Mouse (Mus musculus) splenic B cell, adult 2 months (primary cell): ENCODE data around the gene Nol7.
A peak's percentile ranks its signal among the peaks of the same experiment; 100 is the strongest.

Experiments used
- DNase-seq: peaks from one replicate; pipeline ENCODE4 v3.0.0-alpha.2; 2011; ENCODE audit warnings: low read depth, low spot score
- H3K27me3 ChIP-seq: 2 replicates; pipeline ENCODE4 v1.6.1; 2012; ENCODE audit warnings: mild to moderate bottlenecking, low read length, moderate library complexity, mixed read lengths; ENCODE audit not compliant: control insufficient read depth, poor library complexity, insufficient read depth, severe bottlenecking
- H3K36me3 ChIP-seq: 2 replicates; pipeline ENCODE4 v1.6.1; 2012; ENCODE audit warnings: mild to moderate bottlenecking, low read length, moderate library complexity, mixed read lengths; ENCODE audit not compliant: control insufficient read depth, poor library complexity, insufficient read depth, severe bottlenecking

The Nol7 gene

DNA sequence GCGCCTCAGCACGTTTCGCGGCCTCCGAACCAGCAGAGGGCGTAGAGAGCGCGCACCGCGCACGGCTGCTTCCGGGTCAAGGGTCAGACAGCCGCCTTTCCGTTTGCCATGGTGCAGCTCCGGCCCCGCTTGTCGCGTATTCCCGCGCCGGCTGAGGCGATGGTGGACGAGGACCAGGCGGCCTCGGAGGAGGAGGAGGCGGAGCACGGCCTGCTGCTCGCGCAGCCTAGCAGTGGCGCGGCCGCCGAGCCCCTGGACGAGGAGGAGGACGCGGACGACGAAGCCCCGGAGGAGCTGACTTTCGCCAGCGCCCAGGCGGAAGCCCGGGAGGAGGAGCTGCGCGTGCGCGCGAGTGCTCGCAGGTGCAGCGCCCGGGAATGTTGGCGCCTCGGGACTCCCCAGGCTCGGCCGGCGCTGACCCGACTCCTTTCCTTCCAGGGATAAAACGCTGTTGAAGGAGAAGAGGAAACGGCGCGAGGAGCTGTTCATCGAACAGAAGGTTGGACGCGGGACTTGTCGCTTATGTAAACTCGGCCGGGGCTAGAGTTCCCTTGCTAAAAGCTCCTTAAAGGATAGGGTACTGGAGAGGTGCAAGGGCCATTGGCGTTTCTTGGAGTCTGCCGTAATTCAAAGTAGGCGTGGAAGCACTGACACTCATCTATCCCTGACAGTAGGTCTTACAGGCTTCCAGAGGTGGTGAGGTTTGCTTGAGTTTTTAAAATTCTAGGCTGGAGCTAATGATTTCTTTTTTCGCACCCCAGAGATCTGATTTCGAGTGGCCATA, at the start of gene Nol7:
Gene Nol7 (plus strand): TSS at position 94 of the 784 bp plus-strand sequence.
- DNase-seq, result peak; percentile 97
- Histone ChIP-seq H3K27me3 (no peaks in the 10 kb centered on the region; the same call in 1 of the 2 replicates), H3K36me3 (peaks cover 8% of the 10 kb centered on the region; the same call in 1 of the 2 replicates)

DNA sequence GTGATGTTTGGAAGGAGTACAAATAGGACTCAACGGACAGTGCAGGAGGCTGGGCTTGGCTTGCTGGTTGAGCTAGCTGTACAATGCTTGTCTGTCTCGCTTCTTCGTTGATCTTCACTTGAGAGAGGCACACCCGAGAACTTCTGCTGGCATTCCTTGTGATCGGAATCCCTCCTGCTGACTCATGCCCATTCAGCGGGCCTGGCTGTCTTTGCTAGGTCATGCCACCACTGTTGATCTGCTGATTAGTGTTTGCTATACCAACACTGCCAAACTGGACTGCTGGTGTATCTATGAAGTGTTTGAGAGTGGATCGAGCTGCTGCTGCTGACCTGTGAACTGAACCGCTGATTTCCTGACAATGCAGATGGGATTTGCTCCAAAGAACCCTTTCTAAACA, 48.8 kb upstream of the Nol7 start:
- no peaks in the 10 kb centered on the region for H3K36me3 ChIP-seq
- DNase-seq, result no peak
- no peaks in the 10 kb centered on the region for H3K27me3 ChIP-seq

DNA sequence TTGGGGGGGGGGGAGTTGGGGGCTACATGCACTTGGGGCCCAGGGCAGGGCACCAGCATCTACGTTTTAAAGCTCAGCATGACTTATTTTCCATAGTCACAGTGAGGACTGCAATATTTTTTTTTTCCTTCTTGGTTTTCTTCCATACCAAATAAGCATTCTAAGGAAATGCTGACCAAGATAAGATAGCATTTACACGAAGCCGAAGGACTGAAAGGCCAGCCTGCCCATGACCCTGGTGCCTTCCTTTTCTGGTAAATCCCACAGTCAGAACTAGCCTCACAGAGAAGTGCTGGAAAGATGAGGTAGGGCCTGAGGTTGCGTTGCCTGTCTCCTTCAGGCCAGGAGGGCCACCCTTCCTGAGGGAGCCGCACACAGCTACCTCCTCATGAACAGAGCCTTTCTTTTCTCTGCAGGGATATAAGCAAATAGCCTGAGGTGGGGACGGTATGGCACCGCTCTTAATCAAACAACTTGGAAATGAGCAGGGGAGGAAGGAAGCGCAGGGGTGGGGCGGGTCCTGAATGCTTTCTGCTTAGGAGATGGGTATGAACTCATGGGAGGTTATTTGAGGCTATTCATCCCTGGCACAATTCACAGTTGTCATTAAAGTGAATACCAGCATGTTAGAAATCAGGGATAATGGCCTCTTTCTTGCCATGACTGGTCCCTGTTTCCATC, 47.6 kb upstream of the Nol7 start:
- no peaks in the 10 kb centered on the region for H3K27me3 ChIP-seq
- DNase-seq, result no peak
- H3K36me3 ChIP-seq, result no peaks in the 10 kb centered on the region

DNA sequence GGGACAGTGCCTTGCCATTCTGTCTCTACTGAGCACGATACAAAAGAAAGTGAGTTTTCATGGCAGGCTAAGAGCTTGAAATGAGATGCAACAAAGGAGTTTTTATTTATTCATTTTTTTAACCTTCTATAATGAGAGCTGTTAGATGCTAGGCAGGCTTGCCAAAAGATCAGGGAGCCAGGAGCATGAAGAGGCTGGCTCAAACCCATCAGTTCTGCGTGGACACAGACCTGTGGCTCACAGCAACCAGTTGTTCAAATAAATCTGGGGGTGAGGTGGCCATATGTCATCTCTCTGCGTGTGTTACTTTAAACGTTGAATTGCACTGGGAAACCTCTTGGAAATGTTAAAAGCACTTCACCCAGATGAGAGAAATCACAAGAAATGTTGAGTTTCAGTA, 44.8 kb upstream of the Nol7 start:
- Histone ChIP-seq H3K36me3 (no peaks in the 10 kb centered on the region), H3K27me3 (no peaks in the 10 kb centered on the region)
- no peak for DNase-seq

DNA sequence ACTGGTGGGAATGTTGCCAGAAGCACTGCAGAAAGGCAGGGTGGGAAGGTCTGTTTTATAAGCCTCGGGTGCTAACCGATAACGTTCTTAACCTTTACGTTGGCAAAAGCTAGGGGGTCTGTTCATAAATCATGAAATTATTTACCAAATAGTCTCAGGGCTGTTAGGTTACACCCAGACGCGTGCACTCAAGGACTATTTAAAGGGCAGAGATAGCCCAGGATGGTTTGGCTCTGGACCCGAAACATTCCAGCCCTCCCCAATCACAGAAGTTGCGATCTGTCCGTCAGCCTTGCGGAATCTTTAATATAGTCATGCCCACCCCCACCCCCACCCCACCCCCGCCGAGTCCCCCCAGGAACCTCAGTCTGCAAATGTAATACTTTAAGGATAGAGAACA, 43.8 kb upstream of the Nol7 start:
- DNase-seq, result no peak
- no peaks in the 10 kb centered on the region for H3K36me3 ChIP-seq
- H3K27me3 ChIP-seq, result no peaks in the 10 kb centered on the region

DNA sequence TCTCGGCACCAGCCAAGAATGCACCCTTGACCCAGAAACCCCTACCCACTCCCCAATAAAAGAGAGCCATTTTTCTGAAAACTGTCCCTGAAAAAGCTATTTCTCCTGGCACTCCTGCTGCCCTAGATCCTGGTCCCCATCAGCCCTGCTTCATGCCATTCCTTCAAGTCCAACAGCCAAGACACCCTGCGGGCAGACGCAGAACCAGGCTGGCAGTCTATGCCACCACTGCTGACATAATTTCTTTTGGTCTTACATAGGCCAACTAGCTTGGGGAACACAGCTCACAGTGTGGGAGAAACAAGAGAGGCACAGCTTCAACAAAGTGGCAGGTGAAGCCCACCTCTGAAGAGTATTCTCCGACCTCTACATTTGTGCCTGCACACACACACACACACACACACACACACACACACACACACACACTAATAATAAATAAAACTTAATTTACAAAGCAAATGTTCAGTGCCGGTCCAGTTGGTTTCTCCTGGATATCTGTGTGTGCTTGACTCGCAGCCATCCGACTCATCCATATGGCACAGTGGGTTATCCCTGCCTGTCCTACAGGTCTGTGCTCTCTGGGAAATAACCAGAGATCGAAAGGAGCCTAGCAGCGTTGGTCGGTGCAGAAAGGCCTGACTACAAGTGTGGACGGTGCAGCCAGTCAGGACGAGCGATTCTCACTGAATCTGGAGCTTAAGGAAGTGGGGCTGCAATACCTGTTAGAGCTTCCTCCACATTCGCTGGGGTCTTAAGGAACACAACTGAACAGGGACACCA, 41.7 kb upstream of the Nol7 start:
- H3K27me3 ChIP-seq, result no peaks in the 10 kb centered on the region
- no peaks in the 10 kb centered on the region for H3K36me3 ChIP-seq
- DNase-seq, result no peak

DNA sequence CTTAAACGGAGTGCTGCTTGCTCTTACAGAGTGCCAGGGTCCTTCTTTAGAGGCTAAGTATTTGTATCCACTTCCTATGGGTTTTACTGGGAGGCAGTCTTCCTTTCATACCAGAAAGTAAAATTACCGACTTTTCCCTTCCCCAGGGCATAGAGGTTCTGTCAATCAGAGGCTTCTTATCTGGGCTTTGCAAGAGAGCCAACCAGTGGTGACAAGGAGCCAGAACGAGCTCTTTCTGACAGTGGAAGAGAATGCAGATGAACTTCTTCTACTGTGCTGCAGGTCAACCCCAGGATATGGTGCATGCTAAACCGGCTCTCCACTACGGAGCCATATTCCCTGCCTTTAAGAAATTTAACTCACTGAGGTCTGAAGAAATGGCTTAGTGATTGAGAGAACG, 37.7 kb upstream of the Nol7 start:
- no peaks in the 10 kb centered on the region for H3K36me3 ChIP-seq
- H3K27me3 ChIP-seq, result no peaks in the 10 kb centered on the region
- no peak for DNase-seq

DNA sequence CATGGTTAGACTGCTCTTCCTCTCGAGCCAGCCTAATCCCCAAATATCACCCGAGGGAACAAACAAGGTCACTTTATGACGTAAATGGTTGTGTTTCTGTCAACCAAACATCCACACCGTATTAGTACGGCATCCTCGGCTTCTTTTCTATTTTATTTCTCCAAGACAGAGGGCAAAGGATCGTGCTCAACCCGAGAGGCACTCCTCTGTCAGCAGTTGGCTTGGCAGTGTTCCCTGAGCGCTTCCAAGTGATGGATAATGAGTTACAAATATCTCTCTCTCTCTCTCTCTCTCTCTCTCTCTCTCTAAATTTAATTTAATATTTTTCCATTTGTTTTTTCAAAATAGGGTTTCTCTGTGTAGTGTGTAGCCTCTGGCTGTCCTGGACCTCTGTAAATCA, 35.8 kb upstream of the Nol7 start:
- H3K27me3 ChIP-seq, result no peaks in the 10 kb centered on the region
- no peak for DNase-seq
- H3K36me3 ChIP-seq, result no peaks in the 10 kb centered on the region

DNA sequence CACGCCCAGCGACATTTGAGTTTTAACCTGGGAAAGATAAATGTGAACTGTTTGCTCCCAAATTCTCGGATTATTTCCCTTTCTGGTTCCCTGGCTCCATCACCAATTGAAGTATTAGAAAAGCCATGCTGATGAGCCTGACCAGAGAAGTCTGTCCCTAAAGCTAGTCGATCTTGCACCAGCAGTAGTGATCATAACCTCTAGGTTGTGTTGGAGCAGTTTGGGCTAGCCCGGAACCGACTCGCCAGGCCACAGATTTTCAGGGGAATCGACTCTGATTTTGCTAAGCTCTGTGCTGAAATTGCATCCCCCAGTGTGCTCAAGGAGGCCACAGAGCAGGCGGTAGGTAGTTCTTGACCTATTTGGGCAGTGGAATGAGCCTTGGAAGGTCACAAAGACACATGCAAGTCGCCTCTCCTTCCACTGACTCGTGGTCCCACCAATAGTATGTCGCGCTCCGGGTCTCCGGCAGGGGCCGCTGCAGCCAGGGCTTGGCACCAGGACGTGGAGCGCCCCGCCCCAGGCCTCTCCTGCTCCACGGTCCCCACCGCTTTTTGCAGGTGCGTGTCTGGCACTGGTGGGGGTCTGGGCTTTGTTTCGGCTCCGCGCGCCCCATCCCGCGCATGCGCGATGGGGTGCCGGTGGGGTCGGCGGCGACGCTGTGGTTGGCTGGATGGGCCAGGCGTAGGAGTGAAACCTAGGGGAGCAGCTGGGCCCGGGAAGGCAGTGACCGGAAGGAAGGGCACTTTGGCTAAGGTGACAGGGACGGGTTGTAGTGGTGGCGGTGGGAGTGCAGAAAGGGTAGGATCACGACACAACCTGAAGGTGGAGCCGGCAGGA, 33.0 kb upstream of the Nol7 start, which contains the start of gene Sirt5:
Gene Sirt5 (plus strand): TSS at position 512 of the 840 bp plus-strand sequence.
- Histone ChIP-seq H3K36me3 (no peaks in the 10 kb centered on the region), H3K27me3 (no peaks in the 10 kb centered on the region)
- DNase-seq, result peak; percentile 87

DNA sequence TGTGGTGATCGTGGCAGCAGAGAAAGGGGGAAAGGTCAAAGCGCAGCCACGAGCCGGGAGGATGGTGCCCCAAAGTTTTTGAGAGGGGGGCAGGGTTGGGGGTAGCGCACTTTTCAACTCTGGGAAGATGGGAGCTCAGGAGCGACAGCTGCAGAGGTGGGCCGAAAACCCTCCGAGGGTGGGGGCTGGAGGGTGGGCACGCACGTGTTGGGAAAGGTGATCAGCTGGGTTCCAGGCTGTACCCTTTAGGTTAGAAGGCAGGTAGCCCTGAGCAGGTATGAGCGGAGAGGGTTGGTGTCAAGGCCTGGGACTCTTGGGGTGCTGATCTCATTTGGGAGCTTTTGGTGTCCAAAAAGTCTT, 32.4 kb upstream of the Nol7 start:
- H3K36me3 ChIP-seq, result no peaks in the 10 kb centered on the region
- no peak for DNase-seq
- no peaks in the 10 kb centered on the region for H3K27me3 ChIP-seq

DNA sequence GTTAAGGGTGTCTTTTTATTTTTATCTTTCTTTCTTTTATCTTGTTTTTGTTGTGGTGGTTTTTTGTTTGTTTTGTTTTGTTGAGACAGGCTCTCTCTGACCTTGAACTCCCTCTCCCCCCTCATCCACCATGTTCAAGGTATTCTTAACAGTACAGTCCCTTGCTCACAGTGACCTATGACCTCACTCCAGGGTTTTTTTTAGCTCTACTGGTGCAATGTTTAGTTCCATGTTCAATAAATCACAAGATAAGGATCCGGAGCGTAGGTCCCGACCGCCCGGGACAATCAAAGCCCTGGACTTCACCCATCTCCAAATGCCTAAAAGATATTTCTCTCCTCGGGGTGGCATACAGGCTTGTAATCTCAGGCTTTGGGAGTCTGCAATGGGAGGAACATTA, 28.1 kb upstream of the Nol7 start:
- H3K36me3 ChIP-seq, result peaks cover 5% of the 10 kb centered on the region; the same call in 1 of the 2 replicates
- no peak for DNase-seq
- H3K27me3 ChIP-seq, result no peaks in the 10 kb centered on the region

DNA sequence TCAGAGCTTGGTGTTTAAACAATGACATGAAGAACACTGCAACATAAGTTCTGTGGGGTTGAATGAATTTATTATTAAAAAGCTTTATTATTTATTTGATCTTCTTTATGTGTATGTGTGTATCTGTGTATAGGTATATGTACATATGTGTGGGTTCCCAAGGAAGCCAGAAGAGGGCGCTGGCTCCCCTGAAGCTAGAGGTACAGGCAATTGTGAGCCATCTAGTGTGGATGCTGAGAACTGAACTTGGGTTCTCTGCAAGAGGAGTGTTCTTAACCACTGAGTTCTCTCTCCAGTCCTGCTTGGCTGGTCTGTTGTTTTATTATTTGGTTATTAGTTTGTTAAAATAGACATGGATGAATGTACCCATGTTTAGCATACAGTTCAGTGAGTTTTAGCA, 25.3 kb upstream of the Nol7 start:
- DNase-seq, result peak; percentile 11
- Histone ChIP-seq H3K27me3 (no peaks in the 10 kb centered on the region), H3K36me3 (peaks cover 7% of the 10 kb centered on the region)

DNA sequence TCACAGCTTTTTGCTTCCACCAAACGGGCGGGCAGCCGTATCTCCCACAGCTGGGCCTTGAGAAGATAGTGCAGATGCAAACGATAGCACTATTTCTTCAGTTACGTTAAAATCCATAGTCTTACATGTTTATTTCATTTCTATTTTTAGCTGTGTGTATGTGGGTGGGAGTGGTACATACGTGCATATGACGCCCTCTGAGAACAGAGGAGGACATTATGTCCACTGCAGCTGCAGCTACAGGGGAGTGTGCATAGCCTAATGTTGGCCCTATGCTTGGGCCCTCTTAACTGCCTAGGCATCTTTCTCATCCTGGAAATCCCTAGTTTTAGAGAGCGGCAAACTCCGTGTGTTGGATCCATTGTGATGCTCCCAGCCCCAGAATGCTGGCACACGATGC, 24.0 kb upstream of the Nol7 start:
- DNase-seq, result no peak
- peaks cover 7% of the 10 kb centered on the region for H3K36me3 ChIP-seq
- H3K27me3 ChIP-seq, result no peaks in the 10 kb centered on the region

DNA sequence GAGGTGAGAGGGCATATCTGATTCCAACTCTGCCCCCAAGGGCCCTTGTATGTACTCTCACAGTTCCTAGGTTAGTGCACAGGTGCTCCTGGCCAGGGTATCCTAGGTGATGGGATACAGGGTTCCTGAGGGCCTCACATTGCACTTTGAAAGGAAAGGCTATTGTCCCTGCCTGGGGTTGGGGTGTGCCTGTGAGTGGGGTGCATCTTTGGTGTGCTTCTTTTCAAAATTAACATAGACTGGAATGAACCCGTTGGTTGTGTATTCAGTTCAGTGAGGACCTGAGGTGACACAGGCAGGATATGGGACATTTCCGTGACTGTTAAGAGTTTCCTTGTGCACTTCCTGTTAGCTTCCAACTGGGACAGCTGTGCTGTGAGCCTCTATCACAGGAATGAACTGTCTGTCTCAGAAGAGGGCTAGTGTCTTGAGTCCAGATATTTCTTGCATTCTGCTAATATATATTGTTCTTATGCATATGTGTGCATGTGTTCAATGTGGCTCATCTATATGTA, 23.2 kb upstream of the Nol7 start:
- Histone ChIP-seq H3K27me3 (no peaks in the 10 kb centered on the region), H3K36me3 (peaks cover 7% of the 10 kb centered on the region)
- DNase-seq, result no peak
